Mouse (Mus musculus): ENCODE measurements around the gene Hpse2. TPM values are rescaled to one million over a fixed set of nuclear protein-coding genes. Genes with fewer than 3 reads are reported as not detected.
A peak's percentile ranks its signal among the peaks of the same experiment; 100 is the strongest.

Hpse2 gene
- polyA plus RNA-seq, 1 experiment from 2014 or later: 0.08 TPM

DNA sequence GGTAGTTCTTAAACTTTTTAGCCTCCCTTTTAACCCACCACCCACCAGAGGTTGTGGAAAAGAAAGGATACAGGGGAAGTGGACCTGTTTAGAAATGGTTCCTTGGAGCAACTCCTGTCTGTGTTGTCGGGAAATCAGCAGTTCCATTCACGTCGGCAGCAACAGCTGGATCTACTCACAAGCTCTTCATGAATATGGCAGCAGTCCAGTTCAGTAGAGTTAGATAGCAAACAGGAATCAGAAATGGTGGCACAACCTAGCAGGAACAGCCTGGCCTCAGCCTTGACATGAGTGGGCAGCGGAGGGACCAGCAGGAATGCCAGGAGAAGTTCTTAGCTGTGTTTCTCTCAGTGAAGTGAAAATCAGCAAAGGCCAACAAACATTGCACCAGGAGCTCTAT, 278.4 kb downstream of the Hpse2 start:
- DNase-seq (ENCODE audit: low spot score): peak; percentile 6

DNA sequence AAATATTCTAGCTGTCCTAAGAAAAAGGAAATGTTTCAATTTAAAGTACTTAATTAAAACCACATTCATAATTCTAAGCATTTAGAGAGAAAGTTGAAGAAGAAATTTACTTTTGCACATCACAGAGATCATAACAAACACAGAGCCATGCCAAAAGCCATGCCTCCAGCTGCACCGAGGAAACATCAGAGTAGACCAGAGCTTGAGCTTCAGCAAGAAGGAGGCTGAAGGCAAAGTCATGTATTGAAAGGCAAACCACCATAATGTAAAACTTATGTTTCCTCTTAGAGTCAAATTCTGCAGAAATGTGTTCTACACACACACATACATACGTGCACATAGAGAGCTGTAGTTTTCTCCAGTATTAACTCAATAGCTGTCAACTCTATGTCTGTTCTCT, 291.2 kb downstream of the Hpse2 start:
- WGBS: 87% methylated on average over 2 of the region's 2 CpGs
- no peak overlapping the region for H3K4me3 ChIP-seq (replicated peaks; ENCODE audit: low read depth, low read length)
- H3K36me3 ChIP-seq (ENCODE audit: insufficient read depth, low read length): no peaks in the 10 kb centered on the region
- TF ChIP-seq CTCF (IDR thresholded peaks at IDR 0.05; ENCODE audit: low read depth): no peak
- no peaks in the 10 kb centered on the region for H3K4me1 ChIP-seq (replicated peaks; ENCODE audit: insufficient read depth, low read length)
- DNase-seq (ENCODE audit: low spot score) (no peak), ATAC-seq (replicated peaks; ENCODE audit: low FRiP score, low read depth) (no peak)
- H3K27me3 ChIP-seq (ENCODE audit: insufficient read depth, low read length): no peaks in the 10 kb centered on the region
- no peak overlapping the region for H3K27ac ChIP-seq
- no peaks in the 10 kb centered on the region for H3K9me3 ChIP-seq (replicated peaks; ENCODE audit: low read length)
- H3K9ac ChIP-seq (ENCODE audit: low read depth, low read length): no peak overlapping the region
- no peak overlapping the region for H3K4me2 ChIP-seq (ENCODE audit: low read length)

More for the DNA sequence above, 278.4 kb downstream of the Hpse2 start:
- WGBS: 80% methylated on average over 4 of the region's 4 CpGs
- no peak overlapping the region for H3K4me2 ChIP-seq (ENCODE audit: low read length)
- H3K27ac ChIP-seq: no peak overlapping the region
- H3K4me1 ChIP-seq (replicated peaks; ENCODE audit: insufficient read depth, low read length): no peaks in the 10 kb centered on the region
- no peak overlapping the region for H3K9ac ChIP-seq (ENCODE audit: low read depth, low read length)
- no peak for TF ChIP-seq CTCF (IDR thresholded peaks at IDR 0.05; ENCODE audit: low read depth)
- no peak overlapping the region for H3K4me3 ChIP-seq (replicated peaks; ENCODE audit: low read depth, low read length)
- ATAC-seq (replicated peaks; ENCODE audit: low FRiP score, low read depth): no peak
- H3K9me3 ChIP-seq (replicated peaks; ENCODE audit: low read length): no peaks in the 10 kb centered on the region
- no peaks in the 10 kb centered on the region for H3K36me3 ChIP-seq (ENCODE audit: insufficient read depth, low read length)
- H3K27me3 ChIP-seq (ENCODE audit: insufficient read depth, low read length): no peaks in the 10 kb centered on the region

DNA sequence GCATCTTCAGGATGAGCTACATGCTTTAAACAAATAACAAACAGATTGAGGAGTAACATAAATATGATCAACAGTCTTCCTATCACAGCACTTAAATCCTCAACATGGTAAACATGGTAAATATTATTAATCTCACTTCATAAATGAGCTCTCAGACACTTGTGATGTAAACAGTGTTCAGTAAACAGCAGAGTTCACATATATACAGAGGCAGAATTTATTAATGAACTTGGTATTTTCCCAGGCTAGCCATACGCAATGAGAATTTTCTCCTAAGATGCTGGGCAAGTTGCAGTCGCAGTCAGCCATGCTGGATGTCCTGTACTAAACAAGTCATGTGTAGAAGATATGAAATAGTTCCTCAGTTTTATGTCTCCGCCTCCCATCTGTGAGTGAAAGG, 300.9 kb downstream of the Hpse2 start:
- H3K4me2 ChIP-seq (ENCODE audit: low read length): no peak overlapping the region
- no peak for DNase-seq (ENCODE audit: low spot score)

DNA sequence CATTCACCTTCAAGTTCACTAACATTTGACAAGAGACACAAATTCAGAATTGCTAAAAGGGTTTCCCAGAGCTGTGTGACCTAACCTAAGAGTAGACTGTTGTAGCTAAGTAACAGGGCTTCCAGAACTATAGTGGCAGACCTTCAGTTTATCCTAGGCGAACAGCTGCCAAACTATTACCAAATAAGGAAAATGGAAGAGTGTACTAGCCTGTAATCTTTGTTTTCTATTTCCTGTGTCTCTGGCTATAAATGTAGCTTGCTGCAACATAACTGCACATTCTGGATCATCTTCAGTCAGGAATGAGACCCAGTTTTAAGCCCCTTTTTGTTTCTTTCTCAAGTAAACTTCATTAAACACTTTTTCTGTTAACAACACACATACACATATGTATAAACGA, 324.0 kb downstream of the Hpse2 start:
- TF ChIP-seq CTCF (IDR thresholded peaks at IDR 0.05; ENCODE audit: low read depth): no peak
- DNase-seq (ENCODE audit: low spot score): peak; percentile 70
- H3K4me2 ChIP-seq (ENCODE audit: low read length): no peak overlapping the region
- ATAC-seq (replicated peaks; ENCODE audit: low FRiP score, low read depth): no peak
- whole genome bisulfite sequencing: 58% methylated on average over 2 of the region's 2 CpGs
- no peaks in the 10 kb centered on the region for H3K36me3 ChIP-seq (ENCODE audit: insufficient read depth, low read length)
- H3K27me3 ChIP-seq (ENCODE audit: insufficient read depth, low read length): no peaks in the 10 kb centered on the region
- H3K4me1 ChIP-seq (replicated peaks; ENCODE audit: insufficient read depth, low read length): no peaks in the 10 kb centered on the region
- H3K9ac ChIP-seq (ENCODE audit: low read depth, low read length): no peak overlapping the region
- no peak overlapping the region for H3K4me3 ChIP-seq (replicated peaks; ENCODE audit: low read depth, low read length)
- no peak overlapping the region for H3K27ac ChIP-seq
- no peaks in the 10 kb centered on the region for H3K9me3 ChIP-seq (replicated peaks; ENCODE audit: low read length)

More for the DNA sequence above, 300.9 kb downstream of the Hpse2 start:
- 90% methylated on average over 3 of the region's 3 CpGs for WGBS
- Histone ChIP-seq H3K27ac (no peak overlapping the region), H3K4me1 (replicated peaks; ENCODE audit: insufficient read depth, low read length) (no peaks in the 10 kb centered on the region), H3K9ac (ENCODE audit: low read depth, low read length) (no peak overlapping the region), H3K4me3 (replicated peaks; ENCODE audit: low read depth, low read length) (no peak overlapping the region), H3K36me3 (ENCODE audit: insufficient read depth, low read length) (no peaks in the 10 kb centered on the region), H3K9me3 (replicated peaks; ENCODE audit: low read length) (no peaks in the 10 kb centered on the region), H3K27me3 (ENCODE audit: insufficient read depth, low read length) (no peaks in the 10 kb centered on the region)
- TF ChIP-seq CTCF (IDR thresholded peaks at IDR 0.05; ENCODE audit: low read depth): no peak
- ATAC-seq (replicated peaks; ENCODE audit: low FRiP score, low read depth): no peak

DNA sequence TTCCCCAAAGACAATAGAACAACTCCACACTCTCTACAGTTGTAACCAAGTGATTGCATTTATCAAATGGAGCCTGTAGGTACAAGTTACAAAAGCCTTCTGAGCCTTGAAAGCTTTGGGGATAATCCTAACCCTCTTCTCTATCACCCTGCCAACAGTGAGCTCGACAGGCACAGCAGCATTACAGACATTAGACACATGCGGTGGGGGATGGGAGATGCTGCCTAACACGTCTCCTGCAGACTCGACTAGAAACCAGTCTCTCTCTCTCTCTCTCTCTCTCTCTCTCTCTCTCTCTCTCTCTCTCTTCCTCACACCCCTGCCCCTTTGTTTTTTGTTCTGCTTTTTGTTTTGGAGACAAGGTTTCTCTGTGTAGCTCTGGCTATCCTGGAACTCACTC, 343.6 kb downstream of the Hpse2 start:
- no peak for TF ChIP-seq CTCF (IDR thresholded peaks at IDR 0.05; ENCODE audit: low read depth)
- Histone ChIP-seq H3K36me3 (ENCODE audit: insufficient read depth, low read length) (no peaks in the 10 kb centered on the region), H3K4me1 (replicated peaks; ENCODE audit: insufficient read depth, low read length) (no peaks in the 10 kb centered on the region), H3K9me3 (replicated peaks; ENCODE audit: low read length) (no peaks in the 10 kb centered on the region), H3K9ac (ENCODE audit: low read depth, low read length) (no peak overlapping the region), H3K4me2 (ENCODE audit: low read length) (no peak overlapping the region), H3K4me3 (replicated peaks; ENCODE audit: low read depth, low read length) (no peak overlapping the region), H3K27ac (no peak overlapping the region), H3K27me3 (ENCODE audit: insufficient read depth, low read length) (no peaks in the 10 kb centered on the region)
- no peak for DNase-seq (ENCODE audit: low spot score)
- no peak for ATAC-seq (replicated peaks; ENCODE audit: low FRiP score, low read depth)
- whole genome bisulfite sequencing: 41% methylated on average over 4 of the region's 4 CpGs

- Histone ChIP-seq H3K27ac (no peak overlapping the region), H3K4me2 (ENCODE audit: low read length) (no peak overlapping the region), H3K9me3 (replicated peaks; ENCODE audit: low read length) (no peaks in the 10 kb centered on the region), H3K36me3 (ENCODE audit: insufficient read depth, low read length) (no peaks in the 10 kb centered on the region), H3K4me1 (replicated peaks; ENCODE audit: insufficient read depth, low read length) (no peaks in the 10 kb centered on the region), H3K27me3 (ENCODE audit: insufficient read depth, low read length) (no peaks in the 10 kb centered on the region), H3K9ac (ENCODE audit: low read depth, low read length) (no peak overlapping the region), H3K4me3 (replicated peaks; ENCODE audit: low read depth, low read length) (no peak overlapping the region)
- no peak for ATAC-seq (replicated peaks; ENCODE audit: low FRiP score, low read depth)
- DNase-seq (ENCODE audit: low spot score): no peak
- WGBS: 82% methylated on average over 2 of the region's 2 CpGs
- no peak for TF ChIP-seq CTCF (IDR thresholded peaks at IDR 0.05; ENCODE audit: low read depth)
Measured at GRCm38 (mm10) chr19:43042721-43043120, 345.4 kb downstream of the Hpse2 start.

GRCm38 (mm10) chr19:43042211-43042610, 345.9 kb downstream of the Hpse2 start:
- no peak overlapping the region for H3K27ac ChIP-seq
- H3K9me3 ChIP-seq (replicated peaks; ENCODE audit: low read length): no peaks in the 10 kb centered on the region
- DNase-seq (ENCODE audit: low spot score) (no peak), ATAC-seq (replicated peaks; ENCODE audit: low FRiP score, low read depth) (no peak)
- no peak overlapping the region for H3K4me3 ChIP-seq (replicated peaks; ENCODE audit: low read depth, low read length)
- H3K9ac ChIP-seq (ENCODE audit: low read depth, low read length): no peak overlapping the region
- no peak for TF ChIP-seq CTCF (IDR thresholded peaks at IDR 0.05; ENCODE audit: low read depth)
- no peaks in the 10 kb centered on the region for H3K4me1 ChIP-seq (replicated peaks; ENCODE audit: insufficient read depth, low read length)
- H3K36me3 ChIP-seq (ENCODE audit: insufficient read depth, low read length): no peaks in the 10 kb centered on the region
- H3K27me3 ChIP-seq (ENCODE audit: insufficient read depth, low read length): no peaks in the 10 kb centered on the region
- H3K4me2 ChIP-seq (ENCODE audit: low read length): no peak overlapping the region
- 85% methylated on average over 2 of the region's 2 CpGs for WGBS
